Mouse (Mus musculus) testis, adult 2 months (tissue): ENCODE data around the gene Prkag2.

Source experiments
- CTCF ChIP-seq: fragments of 200-500 bp; IDR thresholded peaks from 2 replicates; pipeline ENCODE4 v1.5.1; 2012; ENCODE audit warnings: low read depth, mild to moderate bottlenecking, inconsistent platforms, low read length, moderate library complexity; ENCODE audit not compliant: control insufficient read depth, insufficient read depth, insufficient replicate concordance
- POLR2A ChIP-seq: fragments of 200-500 bp; IDR thresholded peaks from 2 replicates; pipeline ENCODE4 v1.6.1; 2012; ENCODE audit warnings: low read depth, mild to moderate bottlenecking, inconsistent platforms, low read length, moderate library complexity; ENCODE audit not compliant: control insufficient read depth

DNA sequence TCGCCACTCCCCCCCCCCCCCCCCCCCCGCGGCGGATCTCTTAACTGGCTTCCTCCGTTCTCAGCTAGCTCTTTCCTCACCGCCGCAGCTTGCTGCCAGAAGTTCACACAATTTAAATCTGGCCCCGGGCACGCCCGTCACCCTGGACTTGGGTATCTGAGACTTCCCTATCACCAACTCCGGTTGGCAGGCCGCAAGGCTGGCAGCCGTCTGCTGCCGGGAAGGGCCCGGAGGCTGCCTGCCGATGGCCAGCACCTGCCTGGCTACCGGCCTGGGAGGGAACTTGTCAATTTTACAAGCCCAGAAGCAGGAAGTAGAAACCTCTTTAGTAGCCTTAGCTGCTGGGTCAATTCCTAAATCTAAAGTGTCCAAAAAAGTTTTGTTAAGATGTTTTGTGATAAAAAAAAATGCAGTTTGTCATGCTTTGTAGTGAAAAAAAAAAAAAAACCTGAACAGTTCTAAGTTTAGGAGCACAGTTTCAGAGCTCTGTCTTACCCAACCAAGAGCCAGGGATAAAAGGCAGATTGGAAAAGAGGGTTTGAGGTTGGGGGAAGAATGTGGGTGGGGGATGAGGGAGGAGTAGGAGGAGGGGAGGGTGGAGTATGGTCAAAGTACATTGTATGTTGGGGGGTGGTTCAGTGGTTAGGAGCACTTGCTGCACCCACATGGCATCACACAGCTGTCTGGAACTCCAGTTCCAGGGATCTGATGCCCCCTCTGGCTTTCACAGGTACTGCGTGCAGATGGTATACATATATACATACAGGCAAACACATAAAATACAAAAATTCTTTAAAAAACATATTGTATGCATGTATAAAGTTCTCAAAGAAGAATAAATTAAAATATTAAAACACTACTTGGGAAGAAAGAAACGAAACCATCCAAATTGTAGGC lies 191.4 kb downstream of the Prkag2 start:
- TF ChIP-seq CTCF (peak; percentile 52; the same call in 1 of the 2 replicates), POLR2A (no peak)
